Mouse (Mus musculus) erythroid progenitor cell, adult 5-6 weeks (primary cell): ENCODE measurements around the gene Slc7a5. TPM values are rescaled to one million over a fixed set of nuclear protein-coding genes. Genes with fewer than 3 reads are reported as not detected.

Experiments
- ATAC-seq: replicated peaks from 2 replicates; pipeline ENCODE4 v1.8.0; 2016; ENCODE audit warnings: moderate number of reproducible peaks, mild to moderate bottlenecking, moderate TSS enrichment, inconsistent platforms; ENCODE audit not compliant: poor library complexity, low FRiP score, severe bottlenecking
- total RNA-seq, 2 experiments: library from RNA; stranded (forward) in 1 of 2; stranded (reverse) in 1 of 2; fragments of 150-400 nt in 1 of 2; fragments of 186-747, 209-891 nt in 1 of 2; gene quantifications; 2 replicates each; pipeline versions ENCODE4 v1.2.3 to v1.2.4; 2015 to 2017; ENCODE audit warnings: low replicate concordance in 2 of 2

Slc7a5 gene
- total RNA-seq (2015; ENCODE audit: low replicate concordance) (204 and 216 TPM in 2 replicates), total RNA-seq (2017; ENCODE audit: low replicate concordance) (167 and 189 TPM in 2 replicates)

DNA sequence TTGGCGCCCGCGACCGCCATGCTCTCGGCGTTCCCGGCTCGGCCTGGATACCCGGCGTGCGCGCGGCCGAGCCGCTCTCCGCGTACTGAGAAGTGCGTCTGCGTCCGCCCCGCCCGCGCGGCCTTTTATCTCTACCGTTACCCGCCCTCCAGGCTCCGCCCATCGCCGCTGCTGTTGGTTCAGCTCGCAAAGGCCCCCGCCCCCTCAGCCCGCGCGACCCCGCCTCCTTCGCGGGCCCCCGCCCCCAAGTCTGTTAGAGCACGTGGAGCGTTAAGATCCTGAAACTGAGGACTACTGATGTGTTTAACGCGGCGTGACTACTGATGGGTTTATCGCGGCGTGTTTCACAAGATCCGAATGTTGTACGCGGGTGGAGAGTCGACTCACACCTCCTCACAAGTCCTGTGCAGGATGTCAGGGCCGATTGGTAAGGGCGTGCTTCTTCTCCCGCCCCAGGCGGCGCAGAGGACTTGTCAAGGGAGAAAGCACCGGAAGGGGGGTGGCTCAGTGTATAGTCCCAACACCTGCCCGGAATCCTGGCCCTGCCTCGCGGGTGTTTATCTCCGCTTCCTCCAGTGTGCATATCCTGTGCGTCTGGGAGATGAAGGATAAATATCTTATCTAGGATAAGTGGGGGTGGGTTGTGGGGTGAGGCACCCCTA lies at the start of gene Slc7a5:
Gene Slc7a5 (minus strand): TSS at position 108 of the 662 bp plus-strand sequence.
- ATAC-seq = peak; percentile 80

- no peak for ATAC-seq
Measured at GRCm38 (mm10) chr8:121955825-121956500, 48.5 kb upstream of the Slc7a5 start.

DNA sequence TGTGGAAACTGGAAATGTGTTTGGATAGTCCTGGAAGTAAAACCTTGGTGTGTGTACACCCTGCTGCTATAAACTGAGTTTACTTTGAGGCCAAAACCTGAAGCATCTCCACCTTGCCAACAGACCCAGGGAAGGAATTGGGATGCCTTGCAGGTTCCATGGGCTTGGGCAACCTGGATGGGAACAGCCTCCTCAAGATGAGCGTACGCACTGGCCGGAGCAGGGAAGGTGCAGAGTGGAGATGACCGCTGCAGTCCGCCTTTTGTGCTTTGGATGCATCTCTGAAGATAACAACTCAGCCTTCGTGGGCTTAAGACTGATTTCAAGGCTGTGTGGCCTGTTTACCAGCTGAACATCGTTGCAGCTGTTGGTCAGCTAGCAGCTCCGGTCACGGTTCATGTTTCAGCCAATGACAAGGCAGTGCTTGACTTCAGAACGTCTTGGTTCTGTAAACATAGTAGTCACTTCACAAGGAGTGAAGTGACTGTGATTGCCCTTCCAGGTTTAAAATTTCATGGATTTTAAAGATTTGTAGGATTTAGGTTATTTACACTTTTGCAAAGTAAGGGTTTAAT lies 47.6 kb upstream of the Slc7a5 start:
- no peak for ATAC-seq

DNA sequence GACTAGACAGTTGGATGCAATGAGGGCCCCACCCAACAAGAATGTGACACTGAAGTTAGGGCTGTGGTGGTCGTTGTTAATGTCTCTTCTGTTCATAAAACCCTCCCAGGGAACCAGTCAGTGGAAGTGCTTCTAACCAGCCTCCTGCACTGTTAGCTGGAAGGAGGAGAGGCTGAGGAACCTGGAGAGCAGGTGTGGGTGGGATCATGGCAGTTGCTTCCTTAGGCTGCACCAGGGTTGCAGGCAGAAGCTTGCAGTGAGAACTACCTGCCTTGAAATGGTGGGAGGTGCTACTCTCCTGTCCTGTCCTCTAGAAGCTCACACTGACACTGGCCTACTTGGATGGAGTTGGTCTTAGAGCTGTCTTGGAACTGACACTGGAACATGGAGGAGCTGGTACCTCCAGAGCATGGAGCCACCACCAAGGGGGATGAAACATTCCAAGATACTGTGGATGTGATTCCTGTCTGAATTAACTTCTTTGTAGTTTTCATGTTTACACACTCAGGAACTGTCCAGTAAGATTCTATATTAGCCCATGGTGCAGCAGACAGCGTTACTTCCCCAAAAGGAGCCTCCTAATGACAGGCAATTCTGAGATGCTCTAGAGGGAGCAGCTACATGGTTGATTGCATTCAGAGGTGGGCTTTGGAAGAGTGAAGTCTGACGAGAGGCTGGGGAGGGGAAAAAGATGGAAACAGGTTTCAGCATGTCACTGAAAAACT lies 46.5 kb upstream of the Slc7a5 start:
- ATAC-seq = no peak

- no peak for ATAC-seq
Measured at GRCm38 (mm10) chr8:121952800-121953199, 45.3 kb upstream of the Slc7a5 start.

GRCm38 (mm10) chr8:121952122-121952521 lies 44.6 kb upstream of the Slc7a5 start:
- ATAC-seq = no peak

GRCm38 (mm10) chr8:121951656-121952009 lies 44.1 kb upstream of the Slc7a5 start:
- ATAC-seq = no peak

- ATAC-seq = peak; percentile 6; the same call in 1 of the 2 replicates
Measured at GRCm38 (mm10) chr8:121950749-121951655, 43.5 kb upstream of the Slc7a5 start.

- ATAC-seq = peak; percentile 84
Measured at GRCm38 (mm10) chr8:121949941-121950748, 42.7 kb upstream of the Slc7a5 start.

- no peak for ATAC-seq
Measured at GRCm38 (mm10) chr8:121949222-121949800, 41.8 kb upstream of the Slc7a5 start, which contains the start of gene Banp. Gene Banp, plus strand, starts transcription at chr8:121949750.

DNA sequence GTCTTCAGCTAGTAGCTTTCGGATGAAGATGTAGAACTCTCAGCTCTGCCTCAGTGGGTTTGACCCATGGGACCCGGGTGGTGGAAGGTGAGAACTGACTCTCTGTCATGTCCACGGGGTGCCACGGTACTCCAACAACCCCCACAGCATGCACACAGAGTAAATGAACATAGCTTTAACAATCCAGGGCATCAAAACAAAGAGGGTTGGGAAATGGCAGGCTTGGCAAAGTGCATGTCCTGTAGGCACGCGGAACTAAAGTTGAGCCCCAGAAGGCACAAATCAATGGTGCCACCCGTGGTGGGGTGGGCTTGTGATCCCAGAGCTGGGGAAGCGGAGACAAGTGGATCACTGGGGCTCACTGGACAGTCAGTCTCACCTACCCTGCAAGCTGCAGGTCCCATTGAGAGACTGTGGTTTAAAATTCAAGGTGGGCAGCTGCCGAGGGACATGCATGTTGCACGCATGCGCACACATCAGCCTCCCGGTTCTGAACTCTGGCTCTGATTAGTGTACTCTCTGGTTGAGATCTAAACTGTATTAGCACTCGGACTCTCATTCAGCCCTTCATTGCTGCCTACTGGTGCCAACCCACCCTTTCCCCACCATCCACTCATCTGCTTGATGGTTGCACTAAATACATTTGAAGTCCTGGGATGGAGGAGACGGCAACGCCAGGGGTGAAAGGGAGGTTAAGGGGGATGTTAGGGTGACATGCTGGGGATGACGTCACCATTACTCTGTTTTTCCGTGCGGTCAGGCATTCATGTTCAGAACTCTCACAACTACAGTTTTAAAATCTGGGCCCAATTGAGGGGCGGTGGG lies 41.0 kb upstream of the Slc7a5 start:
- ATAC-seq = no peak

DNA sequence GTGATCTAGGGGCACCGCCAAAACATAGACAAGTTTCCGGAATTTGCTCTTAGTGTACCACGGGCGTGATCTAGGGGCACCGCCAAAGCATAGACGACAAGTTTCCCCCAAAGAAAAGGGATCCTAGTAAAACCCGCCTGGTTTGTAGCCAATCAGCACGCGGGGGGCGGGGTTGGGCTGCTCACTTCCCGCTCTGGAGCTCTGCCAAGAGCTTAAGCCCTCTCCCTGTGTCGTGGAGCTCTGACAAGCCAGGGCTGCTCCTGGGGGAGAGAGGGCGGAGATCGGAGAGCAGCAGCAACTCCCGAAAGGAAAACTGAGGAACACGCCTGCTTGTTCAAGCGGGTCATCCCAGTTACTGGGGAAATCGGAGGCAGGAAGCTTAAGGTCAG lies 40.3 kb upstream of the Slc7a5 start:
- ATAC-seq = peak; percentile 66

DNA sequence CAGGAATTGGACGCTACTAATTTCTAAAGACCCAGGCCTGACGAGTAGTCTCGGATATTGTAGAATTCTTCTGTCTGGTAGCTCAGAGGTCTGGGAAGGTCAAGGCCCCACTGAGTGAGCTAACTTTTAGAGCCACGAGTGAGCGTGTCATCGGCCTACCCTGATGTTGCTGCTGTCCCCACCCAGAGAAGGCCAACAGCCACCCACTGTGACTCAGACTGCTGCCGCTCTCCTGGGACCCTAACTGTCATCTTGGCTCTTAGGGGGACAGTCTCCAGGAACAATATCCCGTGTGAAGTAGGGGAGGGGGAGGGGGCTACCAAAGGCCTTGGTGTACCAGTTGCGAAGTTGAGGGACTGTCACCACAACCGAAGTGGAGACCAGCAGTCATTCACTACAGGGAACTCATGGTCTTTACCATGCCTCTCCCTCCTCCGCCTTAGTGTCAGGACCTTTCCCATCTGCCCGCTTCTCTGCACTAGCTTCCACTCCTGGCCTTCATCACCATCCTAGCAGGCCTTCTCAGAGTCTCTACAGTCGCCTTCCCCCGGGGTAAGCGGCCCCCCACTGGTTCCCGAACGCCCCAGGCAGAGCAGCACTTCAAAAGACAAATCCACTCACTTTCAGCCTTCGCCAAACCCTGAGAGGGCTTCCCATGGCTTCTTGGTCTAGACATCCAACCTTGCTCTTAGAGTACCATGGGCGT lies 39.7 kb upstream of the Slc7a5 start:
- ATAC-seq = no peak

GRCm38 (mm10) chr8:121946351-121946750 lies 38.9 kb upstream of the Slc7a5 start:
- no peak for ATAC-seq

GRCm38 (mm10) chr8:121944831-121945230 lies 37.3 kb upstream of the Slc7a5 start, which contains the start of gene Car5a:
Gene Car5a, minus strand, starts transcription at chr8:121944904.
- ATAC-seq = no peak

DNA sequence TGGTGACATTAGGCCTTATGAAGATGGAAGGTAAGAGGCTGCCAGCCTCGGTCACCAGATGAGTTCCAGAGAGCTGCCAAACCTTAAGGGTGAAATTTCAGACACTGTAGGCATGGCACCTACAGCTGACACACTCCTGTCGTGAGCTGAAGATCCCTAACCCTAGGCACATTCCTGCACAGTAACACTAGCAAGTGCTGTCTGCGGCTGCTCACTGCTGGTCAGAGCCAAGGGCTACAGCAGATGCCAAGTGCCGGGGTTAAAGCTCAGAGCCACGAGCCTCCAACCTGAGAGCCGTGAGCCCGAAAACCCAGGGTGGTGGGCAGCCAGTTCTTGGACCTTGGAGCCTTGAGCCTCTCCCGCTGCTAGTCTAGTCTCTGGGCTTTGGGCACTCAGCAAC lies 36.2 kb upstream of the Slc7a5 start:
- ATAC-seq = no peak

DNA sequence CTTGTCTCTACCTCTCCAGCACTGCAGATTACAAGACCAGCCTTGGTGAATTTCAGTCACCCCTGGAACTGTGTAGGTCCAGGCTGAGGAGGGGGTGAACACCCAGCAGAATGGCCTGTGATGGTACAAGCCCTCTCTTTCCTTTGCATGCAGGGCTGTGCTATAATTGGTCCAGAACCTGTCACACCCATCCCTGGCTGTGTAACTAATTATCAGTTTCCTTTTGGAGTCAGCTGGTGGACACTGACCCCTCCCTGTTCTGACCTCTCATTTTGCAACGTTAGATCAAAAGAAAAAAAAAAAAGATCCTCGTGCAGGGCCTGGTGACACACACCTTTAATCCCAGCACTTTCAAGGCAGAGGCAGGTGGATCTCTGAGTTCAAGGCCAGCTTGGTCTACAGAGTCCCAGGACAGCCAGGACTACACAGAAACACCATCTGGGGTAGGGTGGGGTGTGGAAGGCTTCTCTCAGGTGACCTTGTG lies 35.6 kb upstream of the Slc7a5 start:
- no peak for ATAC-seq
